Mouse (Mus musculus) bone marrow, adult 2 months (tissue): ENCODE results near the gene Mosmo. TPM values are rescaled to one million over a fixed set of nuclear protein-coding genes. Genes with fewer than 3 reads are reported as not detected.

Experiments used
- H3K27ac ChIP-seq: fragments of 200-500 bp; 2 replicates; pipeline ENCODE4 v1.5.1; 2012; ENCODE audit warnings: low read depth, mild to moderate bottlenecking, control low read depth, inconsistent platforms, low read length; ENCODE audit not compliant: control insufficient read depth, poor library complexity, insufficient read depth
- H3K4me1 ChIP-seq: fragments of 200-500 bp; 2 replicates; pipeline ENCODE4 v1.6.1; 2011; ENCODE audit warnings: low read length; ENCODE audit not compliant: control insufficient read depth, insufficient read depth
- H3K4me3 ChIP-seq: fragments of 200-500 bp; replicated peaks from 2 replicates; pipeline ENCODE3; 2011; ENCODE audit warnings: mild to moderate bottlenecking, low read depth, low read length, control low read depth; ENCODE audit not compliant: control insufficient read depth
- CTCF ChIP-seq: fragments of 200-500 bp; IDR thresholded peaks from 2 replicates; pipeline ENCODE4 v1.5.1; 2011; ENCODE audit warnings: low read length, control low read depth; ENCODE audit not compliant: control insufficient read depth, insufficient read depth
- POLR2A ChIP-seq: fragments of 200-500 bp; IDR thresholded peaks from 2 replicates; pipeline ENCODE4 v1.6.1; 2011; ENCODE audit warnings: low read depth, mild to moderate bottlenecking, control low read depth, low read length, borderline replicate concordance; ENCODE audit not compliant: control insufficient read depth
- WGBS: fragments of 180-500 bp; shearing (Covaris S2); methylation state at CpG from one replicate; pipeline ENCODE4 v1.1.7; 2018; 5-methylcytosine and 5-hydroxymethylcytosine counted together
- polyA plus RNA-seq: library from polyadenylated mRNA; stranded (reverse); fragments of >200 nt; gene quantifications from 2 replicates; pipeline ENCODE4 v1.2.4, GENCODE M21; 2011; ENCODE audit warnings: low replicate concordance; ENCODE audit not compliant: missing spikeins, insufficient read depth, insufficient read length

Mosmo gene
- polyA plus RNA-seq, 1 experiment, result 16.1 TPM

GRCm38 (mm10) chr7:120670153-120670875 is 7.1 kb upstream of the Mosmo start, which contains the start of gene Pdzd9:
Gene Pdzd9, minus strand, starts transcription at chr7:120670343.
- TF ChIP-seq CTCF, result peak; percentile 85
- no peak for TF ChIP-seq POLR2A
- no peak within 1 kb of the TSS for H3K4me3 ChIP-seq
- H3K4me1 ChIP-seq, result no peaks in the 10 kb centered on the region
- 18% methylated on average over 14 of the region's 14 CpGs for WGBS
- H3K27ac ChIP-seq, result no peak within 1 kb of the TSS

GRCm38 (mm10) chr7:120671271-120671670 is 6.1 kb upstream of the Mosmo start:
- Histone ChIP-seq H3K27ac (no peak overlapping the region), H3K4me1 (no peaks in the 10 kb centered on the region), H3K4me3 (no peak overlapping the region)
- 69% methylated on average over 2 of the region's 2 CpGs for WGBS
- TF ChIP-seq POLR2A, result no peak
- no peak for TF ChIP-seq CTCF

GRCm38 (mm10) chr7:120677764-120678531 is 530 bp downstream of the Mosmo start:
- H3K4me3 ChIP-seq, result peak overlapping the region; percentile 94
- H3K4me1 ChIP-seq, result peaks cover 2% of the 10 kb centered on the region
- 1% methylated on average over 42 of the region's 42 CpGs for WGBS
- H3K27ac ChIP-seq, result 0 out of 2 replicates have a peak overlapping the region, but pooled peaks have one; percentile 34
- TF ChIP-seq CTCF (no peak), POLR2A (no peak)

GRCm38 (mm10) chr7:120679023-120679422 is 1.6 kb downstream of the Mosmo start:
- WGBS, result 3% methylated on average over 8 of the region's 8 CpGs
- H3K4me1 ChIP-seq, result peaks cover 2% of the 10 kb centered on the region
- no peak overlapping the region for H3K4me3 ChIP-seq
- H3K27ac ChIP-seq, result no peak overlapping the region
- TF ChIP-seq CTCF, result no peak
- no peak for TF ChIP-seq POLR2A

GRCm38 (mm10) chr7:120682002-120682401 is 4.6 kb downstream of the Mosmo start:
- no peak overlapping the region for H3K27ac ChIP-seq
- WGBS, result 38% methylated on average over 4 of the region's 4 CpGs

GRCm38 (mm10) chr7:120684731-120685161 is 7.3 kb downstream of the Mosmo start:
- WGBS, result 79% methylated on average over 2 of the region's 2 CpGs
- no peaks in the 10 kb centered on the region for H3K4me1 ChIP-seq
- no peak overlapping the region for H3K27ac ChIP-seq
- H3K4me3 ChIP-seq, result no peak overlapping the region
- no peak for TF ChIP-seq CTCF
- TF ChIP-seq POLR2A, result no peak

More at GRCm38 (mm10) chr7:120682002-120682401, 4.6 kb downstream of the Mosmo start:
- Histone ChIP-seq H3K4me3 (no peak overlapping the region), H3K4me1 (peaks cover 2% of the 10 kb centered on the region)
- TF ChIP-seq POLR2A (no peak), CTCF (no peak)

- Histone ChIP-seq H3K4me3 (no peak overlapping the region), H3K27ac (no peak overlapping the region), H3K4me1 (no peaks in the 10 kb centered on the region)
- no peak for TF ChIP-seq POLR2A
- TF ChIP-seq CTCF, result no peak
- WGBS, result 88% methylated on average over 6 of the region's 6 CpGs
These were observed 7.8 kb downstream of the Mosmo start for GRCm38 (mm10) chr7:120685227-120685626.

GRCm38 (mm10) chr7:120690634-120691033 is 13.2 kb downstream of the Mosmo start:
- WGBS, result 78% methylated on average over 4 of the region's 4 CpGs
- TF ChIP-seq CTCF, result peak; percentile 50; the same call in 1 of the 2 replicates
- TF ChIP-seq POLR2A, result no peak

More at GRCm38 (mm10) chr7:120690634-120691033, 13.2 kb downstream of the Mosmo start:
- Histone ChIP-seq H3K27ac (no peak overlapping the region), H3K4me3 (no peak overlapping the region), H3K4me1 (no peaks in the 10 kb centered on the region; the same call in 1 of the 2 replicates)
